Mouse (Mus musculus): Measurements from ENCODE around the gene Olfr820. TPM values are rescaled to one million over a fixed set of nuclear protein-coding genes. Genes with fewer than 3 reads are reported as not detected.

Gene Olfr820
- polyA plus RNA-seq, 1 experiment from 2014 or later: not detected

Other genes starting within 250 kb of the Olfr820 start
- gene Olfr808, start 247.1 kb upstream of the Olfr820 start, polyA plus RNA-seq (2015; fragmentation: Nextera tagmentation; extraction: Ambion mirVana): not detected in 2 replicates
- gene Olfr809, start 238.0 kb upstream of the Olfr820 start, polyA plus RNA-seq (2015; fragmentation: Nextera tagmentation; extraction: Ambion mirVana): not detected in 2 replicates
- gene Olfr810, start 217.7 kb upstream of the Olfr820 start, polyA plus RNA-seq (2015; fragmentation: Nextera tagmentation; extraction: Ambion mirVana): not detected in 2 replicates
- not detected in 2 replicates for gene Olfr811, start 208.2 kb upstream of the Olfr820 start, polyA plus RNA-seq (2015; fragmentation: Nextera tagmentation; extraction: Ambion mirVana)
- gene Olfr812, start 166.5 kb upstream of the Olfr820 start, polyA plus RNA-seq (2015; fragmentation: Nextera tagmentation; extraction: Ambion mirVana): not detected in 2 replicates
- gene Olfr813, start 157.3 kb upstream of the Olfr820 start, polyA plus RNA-seq (2015; fragmentation: Nextera tagmentation; extraction: Ambion mirVana): not detected in 2 replicates
- not detected in 2 replicates for gene Olfr814, start 132.8 kb upstream of the Olfr820 start, polyA plus RNA-seq (2015; fragmentation: Nextera tagmentation; extraction: Ambion mirVana)
- gene Olfr815, start 106.8 kb upstream of the Olfr820 start, polyA plus RNA-seq (2015; fragmentation: Nextera tagmentation; extraction: Ambion mirVana): not detected in 2 replicates
- not detected in 2 replicates for gene Olfr816, start 97.0 kb upstream of the Olfr820 start, polyA plus RNA-seq (2015; fragmentation: Nextera tagmentation; extraction: Ambion mirVana)
- not detected in 2 replicates for gene Olfr818, start 63.5 kb upstream of the Olfr820 start, polyA plus RNA-seq (2015; fragmentation: Nextera tagmentation; extraction: Ambion mirVana)
- not detected in 2 replicates for gene Olfr819, start 45.4 kb upstream of the Olfr820 start, polyA plus RNA-seq (2015; fragmentation: Nextera tagmentation; extraction: Ambion mirVana)
- not detected in 2 replicates for gene Olfr247, start 36.5 kb upstream of the Olfr820 start, polyA plus RNA-seq (2015; fragmentation: Nextera tagmentation; extraction: Ambion mirVana)
- not detected in 2 replicates for gene Gm10310, start 27.6 kb upstream of the Olfr820 start, polyA plus RNA-seq (2015; fragmentation: Nextera tagmentation; extraction: Ambion mirVana)
- not detected in 2 replicates for gene Olfr821, start 17.7 kb downstream of the Olfr820 start, polyA plus RNA-seq (2015; fragmentation: Nextera tagmentation; extraction: Ambion mirVana)
- gene Olfr822, start 58.6 kb downstream of the Olfr820 start, polyA plus RNA-seq (2015; fragmentation: Nextera tagmentation; extraction: Ambion mirVana): not detected in 2 replicates
- not detected in 2 replicates for gene Olfr823, start 102.8 kb downstream of the Olfr820 start, polyA plus RNA-seq (2015; fragmentation: Nextera tagmentation; extraction: Ambion mirVana)
- gene Olfr824, start 117.4 kb downstream of the Olfr820 start, polyA plus RNA-seq (2015; fragmentation: Nextera tagmentation; extraction: Ambion mirVana): not detected in 2 replicates
- not detected in 2 replicates for gene Olfr825, start 154.1 kb downstream of the Olfr820 start, polyA plus RNA-seq (2015; fragmentation: Nextera tagmentation; extraction: Ambion mirVana)
- not detected in 2 replicates for gene Olfr826, start 171.6 kb downstream of the Olfr820 start, polyA plus RNA-seq (2015; fragmentation: Nextera tagmentation; extraction: Ambion mirVana)
- not detected in 2 replicates for gene Olfr827, start 201.8 kb downstream of the Olfr820 start, polyA plus RNA-seq (2015; fragmentation: Nextera tagmentation; extraction: Ambion mirVana)

Data from limb, embryonic 13.5 days (tissue).